Mouse (Mus musculus): ENCODE data around the gene Kcnd3.

Gene Kcnd3

GRCm38 (mm10) chr3:105581119-105581518 is 129.0 kb downstream of the Kcnd3 start:
- no peak for DNase-seq (ENCODE audit: low spot score in 2 of 2)

GRCm38 (mm10) chr3:105585734-105586159 is 133.6 kb downstream of the Kcnd3 start:
- no peak for DNase-seq (ENCODE audit: low spot score in 2 of 2)

DNA sequence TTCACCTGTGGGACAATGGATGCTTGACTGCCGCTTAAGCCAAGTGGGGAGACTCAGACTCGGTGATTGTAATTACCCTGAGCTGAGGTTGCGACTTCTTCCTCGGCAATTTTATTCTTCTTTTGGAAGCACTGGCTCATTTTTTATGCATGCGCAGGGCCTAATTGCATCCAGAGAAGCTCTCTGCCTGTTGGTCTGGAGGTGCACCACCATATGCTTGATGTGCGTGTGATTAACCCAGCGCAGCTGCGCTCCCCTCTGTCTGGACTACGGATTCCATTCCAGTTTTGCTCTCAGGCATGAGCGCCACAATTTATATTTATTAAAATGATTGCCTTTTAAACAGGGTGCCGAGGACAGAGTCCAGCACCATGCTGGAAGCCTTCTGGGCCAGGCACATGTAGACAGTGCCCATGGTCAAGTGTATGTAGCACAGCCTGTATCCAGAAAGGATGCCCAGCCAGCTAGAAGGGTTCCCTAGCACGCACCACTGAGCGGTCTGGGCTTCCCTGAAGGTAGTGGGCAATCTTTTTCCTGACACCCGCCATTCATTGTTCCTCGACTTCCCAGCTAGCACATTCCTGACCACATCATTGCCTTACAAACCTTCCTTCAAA is 138.0 kb downstream of the Kcnd3 start:
- no peak for DNase-seq (ENCODE audit: low spot score in 2 of 2)

DNA sequence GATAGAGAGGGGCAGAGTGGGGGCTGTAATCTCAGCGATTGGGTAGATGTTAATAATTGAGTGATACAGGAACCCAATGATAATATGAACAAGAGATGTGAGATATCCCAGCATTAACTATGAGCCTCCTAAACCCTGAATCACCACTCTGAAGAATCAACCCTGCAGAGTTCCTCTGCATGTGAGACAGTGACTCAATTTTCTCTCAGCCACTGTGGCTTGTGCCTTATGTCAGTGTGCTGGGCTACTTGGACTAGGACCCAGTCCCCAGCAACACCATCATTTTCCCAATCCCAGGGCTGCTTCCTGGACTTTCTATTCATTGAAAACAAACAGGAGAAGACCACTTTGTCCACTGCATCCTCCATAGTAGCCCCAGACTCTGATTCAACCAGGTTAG is 139.6 kb downstream of the Kcnd3 start:
- DNase-seq (ENCODE audit: low spot score in 2 of 2), result no peak

DNA sequence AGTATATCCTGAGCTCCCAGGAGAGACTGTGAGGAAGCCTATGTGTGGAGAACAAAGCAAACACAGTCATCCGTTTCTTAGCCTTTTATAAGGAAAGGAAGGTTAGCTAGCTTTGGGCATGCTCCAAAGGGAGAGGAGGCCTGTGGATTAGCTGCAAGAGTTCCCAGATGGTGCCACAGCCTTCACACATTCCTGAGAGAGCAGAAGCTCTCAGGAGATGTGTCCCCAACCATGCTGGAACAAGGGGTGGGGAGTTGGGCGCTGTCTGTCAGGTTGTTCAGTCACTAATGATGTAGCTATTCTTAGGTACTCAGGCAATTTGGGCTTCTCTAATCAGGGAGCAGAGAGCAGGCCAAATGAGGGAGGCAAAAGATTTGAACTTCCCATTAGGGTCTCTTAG is 140.1 kb downstream of the Kcnd3 start:
- peak in 1 of 2 experiments; percentile 40 for DNase-seq (ENCODE audit: low spot score in 2 of 2)

GRCm38 (mm10) chr3:105600483-105600882 is 148.4 kb downstream of the Kcnd3 start:
- DNase-seq (ENCODE audit: low spot score in 2 of 2), result no peak

GRCm38 (mm10) chr3:105602966-105603365 is 150.8 kb downstream of the Kcnd3 start:
- peak in 1 of 2 experiments; percentile 40 for DNase-seq (ENCODE audit: low spot score in 2 of 2)

DNA sequence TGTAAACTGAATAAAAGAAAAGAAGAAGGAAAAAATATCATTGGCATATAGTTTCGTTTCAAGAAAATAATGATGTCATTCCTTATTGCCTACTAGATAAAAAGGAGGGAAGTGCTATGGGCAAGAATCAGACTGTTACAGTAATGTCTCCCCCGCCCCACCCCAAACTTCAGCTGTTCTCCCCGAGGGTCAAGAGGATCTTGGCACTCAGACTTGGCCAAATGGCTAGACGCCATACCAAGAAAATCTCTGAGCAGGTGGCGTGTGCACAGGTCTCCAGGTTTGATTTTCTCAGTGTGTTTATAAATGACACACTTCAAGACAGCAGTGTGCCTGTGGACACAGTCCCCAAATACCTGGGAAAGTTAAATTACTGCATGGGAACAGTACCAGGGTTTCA is 153.6 kb downstream of the Kcnd3 start:
- DNase-seq (ENCODE audit: low spot score in 2 of 2), result no peak

- no peak for DNase-seq (ENCODE audit: low spot score in 2 of 2)
Observed at GRCm38 (mm10) chr3:105608857-105609256, 156.7 kb downstream of the Kcnd3 start.

DNA sequence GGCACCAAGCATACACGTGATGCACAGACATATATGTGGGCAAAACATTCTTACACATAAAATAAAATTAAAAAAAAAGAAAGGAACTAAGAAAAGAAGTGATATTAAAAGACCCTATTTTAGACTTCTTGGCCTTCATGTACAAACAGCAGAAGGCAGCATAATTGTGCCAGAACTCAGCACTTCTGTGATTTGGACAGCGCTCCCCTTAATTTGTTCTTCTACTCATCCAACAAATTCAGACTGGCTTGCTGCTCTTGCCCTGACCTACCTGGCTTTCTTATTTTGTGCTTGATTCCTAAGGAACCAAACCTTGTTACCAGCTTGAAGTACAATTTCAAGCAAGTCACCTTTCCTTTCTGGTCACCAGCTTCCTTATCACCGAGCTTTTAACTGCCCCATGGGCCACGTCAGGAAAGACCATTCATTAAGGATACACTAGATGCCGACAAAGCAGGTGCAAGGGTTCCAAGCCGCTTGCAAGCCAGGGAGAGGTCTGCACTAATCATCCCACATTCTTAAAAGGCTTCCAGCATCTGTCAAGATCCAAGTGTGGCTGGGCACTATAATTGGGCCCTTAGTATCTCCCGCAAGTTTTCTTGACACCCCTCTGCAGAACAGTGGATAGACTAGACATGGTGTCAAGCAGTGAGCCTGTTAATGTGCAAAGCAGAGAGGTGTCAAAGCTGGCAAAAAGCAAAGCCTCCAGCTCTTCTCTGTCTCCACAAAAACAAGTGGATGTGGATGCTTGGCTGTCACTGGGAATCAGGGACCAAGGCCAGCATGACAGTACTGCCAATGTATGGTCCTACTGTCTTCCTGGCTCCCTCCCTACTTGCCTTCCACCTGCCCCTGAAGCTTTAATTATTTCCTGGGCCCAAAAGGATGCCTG is 159.6 kb downstream of the Kcnd3 start:
- DNase-seq (ENCODE audit: low spot score in 2 of 2), result no peak

DNA sequence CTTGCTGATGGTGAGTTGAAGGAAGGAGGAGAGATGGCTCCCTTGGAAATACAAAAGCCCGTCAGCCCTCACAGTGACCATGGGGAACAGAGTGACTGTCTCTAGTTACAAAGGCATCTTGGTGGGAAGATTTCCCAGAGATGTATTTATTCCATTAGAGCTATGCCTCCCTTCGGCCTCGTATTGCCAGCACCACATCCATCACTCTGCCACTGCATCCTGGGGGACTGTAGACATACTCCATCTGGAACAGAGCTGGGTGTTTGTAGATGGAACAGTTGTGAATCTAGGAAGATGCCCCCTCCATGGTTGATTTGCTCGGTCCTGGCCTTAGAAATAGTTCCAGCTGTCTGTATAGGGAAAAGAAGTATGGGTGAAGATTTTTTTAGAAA is 160.3 kb downstream of the Kcnd3 start:
- no peak for DNase-seq (ENCODE audit: low spot score in 2 of 2)

DNA sequence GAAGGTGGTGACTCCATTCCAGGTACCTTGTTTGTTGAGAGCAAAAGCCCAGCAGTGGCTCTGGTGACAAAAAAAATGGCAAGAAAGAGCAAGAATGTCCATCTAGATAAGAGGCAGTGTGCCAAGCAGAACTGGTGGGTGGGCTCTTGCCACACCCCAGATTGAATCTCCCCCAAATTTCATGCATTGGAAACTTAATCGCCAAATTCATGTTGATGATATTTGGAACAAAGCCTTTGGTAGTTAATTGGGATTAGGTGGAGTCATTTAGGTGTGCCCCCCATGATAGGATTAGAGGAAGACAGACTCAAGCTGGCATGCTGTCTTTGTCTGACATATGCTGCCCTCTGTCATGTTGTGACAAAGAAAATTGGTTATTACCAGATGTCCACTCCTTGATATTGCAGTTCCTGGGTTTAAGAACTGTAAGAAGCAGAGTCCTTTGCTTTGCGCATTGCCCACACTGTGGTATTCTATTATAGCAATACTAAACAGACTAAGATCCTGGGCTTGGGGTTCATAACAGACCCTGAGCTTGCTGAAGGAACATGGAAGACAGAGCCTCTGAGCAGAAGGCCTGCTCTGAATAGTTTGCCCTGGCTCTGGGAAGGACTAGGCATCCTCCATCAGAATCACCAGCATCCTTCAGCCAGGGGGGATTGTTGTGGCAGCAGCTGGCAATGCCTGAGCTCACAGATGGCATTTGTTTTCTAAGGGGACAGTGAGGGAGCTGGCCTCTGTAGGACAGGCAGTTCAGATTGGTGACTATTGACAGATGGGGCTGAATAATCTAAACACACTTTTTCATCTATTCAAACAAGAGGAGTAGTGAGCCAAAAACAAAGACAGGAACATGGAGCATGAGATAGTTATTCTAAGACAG is 165.0 kb downstream of the Kcnd3 start:
- DNase-seq (ENCODE audit: low spot score in 2 of 2), result no peak

DNA sequence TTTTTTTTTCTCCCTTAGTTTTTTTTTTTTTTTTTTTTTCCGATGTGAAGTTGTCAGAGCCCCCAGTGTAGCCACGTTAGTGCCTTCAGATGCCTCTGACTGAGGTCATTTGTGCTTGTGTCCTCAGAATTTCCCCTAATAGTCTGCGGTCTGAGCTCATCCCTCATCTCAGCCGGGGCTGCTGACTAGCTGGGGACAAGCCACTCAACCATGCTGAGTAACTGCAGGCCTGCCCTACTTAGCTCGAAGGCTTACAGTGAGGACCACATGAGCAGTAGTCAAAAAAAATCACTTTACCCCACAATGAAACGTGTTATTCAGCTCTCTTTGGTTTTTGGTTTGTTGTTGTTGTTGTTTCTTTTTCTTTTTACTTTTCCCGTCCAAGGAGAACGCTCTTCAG is 169.0 kb downstream of the Kcnd3 start:
- no peak for DNase-seq (ENCODE audit: low spot score in 2 of 2)

DNA sequence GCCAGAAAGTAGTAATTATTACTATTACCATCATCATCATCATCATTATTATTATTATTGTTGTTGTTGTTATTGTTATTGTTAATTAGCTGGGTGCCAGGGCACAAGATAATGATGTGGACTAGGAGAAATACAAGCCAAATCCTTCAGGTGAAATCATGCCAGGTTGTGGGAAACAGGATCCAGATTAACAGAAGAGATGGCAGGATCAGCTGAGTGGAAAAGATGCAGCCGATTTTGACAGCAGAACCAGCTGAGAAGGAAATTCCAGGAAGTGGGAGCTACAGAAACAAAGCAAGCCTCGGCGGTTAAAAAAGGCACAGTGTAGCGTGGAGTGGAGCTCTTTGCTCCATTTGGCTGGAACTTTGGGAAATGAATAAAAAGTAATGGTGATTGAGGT is 171.0 kb downstream of the Kcnd3 start:
- DNase-seq (ENCODE audit: low spot score in 2 of 2), result no peak

DNA sequence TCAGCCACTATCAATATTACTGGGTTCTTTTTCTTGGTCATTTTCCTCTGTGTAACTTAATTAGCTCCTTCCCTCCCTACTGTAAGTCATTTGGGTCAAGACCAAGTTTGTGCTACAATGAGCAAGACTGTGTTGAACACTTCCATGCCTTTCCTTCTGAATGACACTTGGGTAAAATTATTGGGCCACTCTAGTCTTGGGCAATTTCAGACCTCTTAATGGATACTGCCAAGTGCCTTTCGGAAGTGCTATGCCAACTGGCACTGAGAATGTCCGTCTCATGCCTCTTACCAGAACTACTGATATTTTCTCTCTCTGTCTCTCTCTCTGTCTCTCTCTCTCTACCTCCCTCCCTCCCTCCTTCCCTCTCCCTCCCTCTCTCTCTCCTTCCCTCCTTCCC is 173.8 kb downstream of the Kcnd3 start:
- no peak for DNase-seq (ENCODE audit: low spot score in 2 of 2)

DNA sequence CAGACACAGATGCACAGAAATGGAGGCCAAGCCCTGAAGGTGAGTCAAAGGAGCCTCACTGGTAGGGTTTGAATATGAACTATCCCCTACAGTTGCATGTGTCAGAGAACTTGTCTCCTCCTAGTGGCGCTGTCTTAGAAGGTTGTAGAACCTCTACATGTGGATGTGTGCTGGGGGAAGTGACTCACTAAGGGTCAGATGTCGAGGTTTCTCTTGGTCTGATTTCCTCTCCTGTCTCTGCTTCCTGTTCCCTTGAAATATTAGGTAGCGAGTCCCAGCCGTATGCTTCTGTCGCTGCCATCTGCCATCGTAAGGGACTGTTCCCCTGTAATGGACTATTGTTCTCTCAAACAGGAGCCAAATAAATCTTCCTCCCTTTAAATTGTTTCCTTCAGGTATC is 175.1 kb downstream of the Kcnd3 start:
- no peak for DNase-seq (ENCODE audit: low spot score in 2 of 2)

GRCm38 (mm10) chr3:105632296-105632695 is 180.2 kb downstream of the Kcnd3 start:
- DNase-seq (ENCODE audit: low spot score in 2 of 2), result no peak

DNA sequence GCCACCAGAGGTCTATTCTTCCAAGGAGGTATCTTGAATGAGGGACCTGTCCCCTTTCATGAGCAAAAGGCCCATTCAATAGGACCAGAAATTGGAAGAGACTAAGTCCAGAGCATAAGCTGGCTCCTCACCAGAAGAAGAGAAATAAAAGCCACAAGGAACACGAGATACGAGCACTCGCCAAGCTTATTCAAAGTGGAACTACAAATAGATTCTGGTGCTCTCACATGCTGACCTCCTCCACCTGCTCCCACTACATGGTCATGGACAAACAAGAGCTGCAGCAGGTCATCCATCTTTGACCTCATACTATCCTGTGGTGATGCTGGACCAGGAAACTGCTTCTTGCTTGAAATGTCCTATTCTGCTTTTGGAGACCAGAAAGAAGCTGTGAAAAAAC is 180.9 kb downstream of the Kcnd3 start:
- no peak for DNase-seq (ENCODE audit: low spot score in 2 of 2)

- no peak for DNase-seq (ENCODE audit: low spot score in 2 of 2)
Observed at GRCm38 (mm10) chr3:105642186-105642585, 190.1 kb downstream of the Kcnd3 start.

DNA sequence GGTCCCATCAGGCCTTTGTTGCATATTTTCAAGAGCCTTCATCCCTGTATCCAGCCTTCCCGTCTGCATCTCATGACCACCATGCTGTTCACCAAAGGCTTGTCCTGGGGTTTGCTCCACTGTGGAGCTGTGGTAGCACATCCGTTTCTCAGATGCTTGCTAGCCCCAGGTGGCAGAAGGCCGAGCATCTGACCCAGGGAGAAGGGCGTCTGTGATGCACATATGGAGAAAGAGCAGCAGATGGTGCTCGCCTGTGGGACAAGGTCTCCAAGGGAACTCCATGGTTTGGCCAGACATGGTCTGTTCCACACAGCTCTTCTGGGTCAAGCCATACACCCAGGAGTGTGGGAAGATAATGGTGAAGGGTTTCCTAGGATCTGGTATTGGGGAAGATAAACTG is 191.4 kb downstream of the Kcnd3 start:
- no peak for DNase-seq (ENCODE audit: low spot score in 2 of 2)

- DNase-seq (ENCODE audit: low spot score in 2 of 2), result no peak
Observed at GRCm38 (mm10) chr3:105648889-105649567, 196.9 kb downstream of the Kcnd3 start.
